Mouse (Mus musculus) CD4-positive naive resting alpha-beta T cell, adult 57 days (primary cell): ENCODE results near the gene Tcf25. TPM values are rescaled to one million over a fixed set of nuclear protein-coding genes. Genes with fewer than 3 reads are reported as not detected.

Experiments
- total RNA-seq: library from RNA; stranded (reverse); gene quantifications from one replicate; pipeline ENCODE4 v1.2.4, GENCODE M21; 2023

The Tcf25 gene
- 216 TPM for total RNA-seq

DNA sequence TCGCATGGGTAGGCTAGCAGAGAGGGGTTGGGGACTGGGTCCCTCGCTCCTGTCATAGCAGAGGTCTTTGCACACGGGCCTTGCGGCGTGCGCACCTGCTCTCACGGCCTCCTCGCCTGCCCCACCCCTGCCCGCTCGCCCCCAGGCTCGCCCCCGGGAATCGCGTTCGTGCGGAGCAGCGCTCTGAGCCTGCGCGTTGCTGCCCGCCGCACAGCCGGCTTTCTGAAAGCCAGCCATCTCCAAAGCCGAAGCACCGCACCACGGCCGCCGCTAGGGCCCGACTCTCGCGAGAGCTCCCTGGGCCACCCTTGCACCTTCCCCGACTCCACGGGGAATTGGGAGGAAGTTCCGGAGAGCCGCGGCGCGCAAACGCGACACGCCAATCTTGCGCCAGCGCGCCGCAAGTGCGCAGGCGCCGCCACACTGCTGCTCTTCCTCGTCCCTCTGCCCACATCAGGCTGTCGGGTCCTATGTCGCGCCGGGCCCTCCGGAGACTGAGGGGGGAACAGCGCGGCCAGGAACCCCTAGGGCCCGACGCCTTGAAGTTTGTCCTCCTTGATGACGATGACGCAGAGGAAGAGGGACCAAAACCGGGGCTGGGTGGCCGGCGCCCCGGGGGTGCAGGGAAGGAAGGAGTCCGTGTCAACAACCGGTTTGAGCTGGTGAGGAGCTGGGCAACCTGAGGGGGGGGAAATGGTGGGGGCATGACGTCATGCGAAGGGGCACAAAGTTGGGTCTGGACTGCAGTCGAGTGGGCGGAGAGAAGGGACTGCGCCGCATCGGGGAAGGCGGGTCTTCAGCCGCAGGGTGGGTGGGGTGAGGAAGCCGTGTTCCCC, at the start of gene Tcf25:
Gene Tcf25, plus strand, starts transcription at position 351 of the 836 bp plus-strand sequence.

DNA sequence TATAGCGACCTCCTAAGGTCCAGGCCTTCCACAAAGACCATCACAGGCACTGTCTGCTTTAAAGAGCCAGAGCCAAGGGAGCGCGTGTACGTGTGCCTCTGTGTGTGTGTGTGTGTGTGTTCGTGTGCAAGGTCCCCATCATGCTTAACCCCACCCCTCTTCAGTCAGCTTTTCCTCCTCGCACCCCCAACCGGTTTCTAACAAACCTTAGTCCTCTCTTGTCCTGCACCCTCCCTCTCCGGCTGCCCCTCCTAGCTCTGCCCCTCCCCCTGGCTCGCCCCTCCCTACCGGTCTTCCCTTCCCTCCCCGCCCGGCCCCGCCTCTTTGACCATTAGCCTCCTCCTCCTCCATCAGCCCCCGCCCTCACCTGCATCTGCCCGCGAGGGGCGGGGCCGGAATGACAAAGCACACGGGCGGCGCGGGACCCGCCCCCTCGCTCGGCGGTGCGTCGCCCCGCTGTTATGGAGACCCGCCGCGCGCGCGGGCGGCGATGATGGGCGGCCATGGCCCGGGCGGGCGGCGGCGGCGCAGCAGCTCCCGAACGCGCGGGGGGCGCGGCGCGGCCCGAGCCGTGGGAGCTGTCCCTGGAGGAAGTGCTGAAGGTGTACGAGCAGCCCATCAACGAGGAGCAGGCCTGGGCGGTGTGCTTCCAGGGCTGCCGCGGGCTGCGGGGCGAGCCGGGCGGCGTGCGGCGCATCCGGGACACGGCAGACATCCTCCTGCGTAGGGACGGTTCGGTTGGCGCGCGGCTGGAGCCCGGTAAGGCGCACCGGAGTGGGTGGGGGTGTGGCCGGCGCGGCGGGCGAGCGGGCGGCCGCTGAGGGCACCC, 41.1 kb upstream of the Tcf25 start, which contains the start of gene Spire2:
Gene Spire2, plus strand, starts transcription at position 452 of the 829 bp plus-strand sequence.

GRCm38 (mm10) chr8:123406786-123407185, 33.2 kb downstream of the Tcf25 start, which contains the start of gene Mc1r:
Gene Mc1r, plus strand, starts transcription at chr8:123407107.

GRCm38 (mm10) chr8:123411246-123411645, 37.7 kb downstream of the Tcf25 start, which contains the start of gene Tubb3:
Gene Tubb3, plus strand, starts transcription at chr8:123411424.

DNA sequence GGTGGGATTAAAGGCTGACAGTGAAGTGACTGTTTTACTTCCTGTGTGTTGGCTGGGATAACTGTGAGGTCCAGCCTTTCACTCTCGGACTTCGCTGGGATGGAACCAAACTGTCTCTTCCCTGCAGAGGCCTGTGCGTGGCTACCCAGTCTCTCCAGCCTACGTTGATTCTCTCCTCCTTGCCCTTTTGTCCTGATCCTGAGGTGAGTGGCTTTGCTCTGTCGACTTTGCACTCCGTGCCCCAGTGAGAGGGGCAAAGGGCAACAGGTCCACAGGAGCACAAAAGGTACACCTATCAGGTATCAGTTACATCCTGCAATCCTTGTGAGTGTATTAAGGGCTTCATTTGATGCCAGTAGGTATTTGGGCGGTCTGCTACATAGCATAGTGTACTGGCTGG, 49.9 kb downstream of the Tcf25 start, which contains the start of gene Def8:
Gene Def8, plus strand, starts transcription at position 87 of the 400 bp plus-strand sequence.

Other genes with a start within 250 kb of the Tcf25 start
- not detected for gene Sult5a1, start 215.4 kb upstream of the Tcf25 start, total RNA-seq
- gene Dpep1, start 187.5 kb upstream of the Tcf25 start, total RNA-seq = not detected
- 74.4 TPM for gene Chmp1a, start 161.0 kb upstream of the Tcf25 start, total RNA-seq
- not detected for gene Spata33, start 160.9 kb upstream of the Tcf25 start, total RNA-seq
- 52.6 TPM for gene Cdk10, start 148.9 kb upstream of the Tcf25 start, total RNA-seq
- gene Spata2l, start 137.5 kb upstream of the Tcf25 start, total RNA-seq = 14.5 TPM
- gene Zfp276, start 119.6 kb upstream of the Tcf25 start, total RNA-seq = 27.6 TPM
- gene Vps9d1, start 119.4 kb upstream of the Tcf25 start, total RNA-seq = 31.1 TPM
- 10.3 TPM for gene Fanca, start 55.2 kb upstream of the Tcf25 start, total RNA-seq
- gene Spire2, start 41.0 kb upstream of the Tcf25 start, total RNA-seq = not detected
- gene Mc1r, start 33.4 kb downstream of the Tcf25 start, total RNA-seq = 0.21 TPM
- 0.30 TPM for gene Tubb3, start 37.7 kb downstream of the Tcf25 start, total RNA-seq
- 7.9 TPM for gene Def8, start 49.8 kb downstream of the Tcf25 start, total RNA-seq
- 46.9 TPM for gene Afg3l1, start 104.2 kb downstream of the Tcf25 start, total RNA-seq
- not detected for gene Dbndd1, start 141.7 kb downstream of the Tcf25 start, total RNA-seq
- gene Gas8, start 145.1 kb downstream of the Tcf25 start, total RNA-seq = 3.9 TPM